Mouse (Mus musculus) forebrain, embryonic 14.5 days (tissue): Measurements from ENCODE around the gene Mtch1. TPM values are rescaled to one million over a fixed set of nuclear protein-coding genes. Genes with fewer than 3 reads are reported as not detected.
"Not testable (repeated sequence)": the region's sequence is repeated elsewhere in the genome, so short reads cannot be mapped to it uniquely, and the experiment has no call there.

Experiments used
- ATAC-seq: fragments of 200-750 bp; cut with Nextera tagmentation; 2 replicates; pipeline ENCODE4 v1.8.0; 2017; ENCODE audit warnings: mild to moderate bottlenecking, moderate library complexity
- DNase-seq: peaks from one replicate; pipeline ENCODE4 v3.0.0-alpha.2; 2015; ENCODE audit warnings: low spot score
- H3K27ac ChIP-seq: fragments of 300-500 bp; sonication (generic); 2 replicates; pipeline ENCODE4 v1.5.1; 2014; ENCODE audit warnings: low read depth, mild to moderate bottlenecking, control low read depth, low read length, moderate library complexity
- H3K27me3 ChIP-seq: fragments of 300-500 bp; sonication (generic); replicated peaks from 2 replicates; pipeline ENCODE4 v1.6.1; 2014; ENCODE audit warnings: low read length, control low read depth, mixed read lengths; ENCODE audit not compliant: control insufficient read depth, insufficient read depth
- H3K36me3 ChIP-seq: fragments of 300-500 bp; sonication (generic); 2 replicates; pipeline ENCODE4 v1.6.1; 2014; ENCODE audit warnings: low read length, control low read depth; ENCODE audit not compliant: control insufficient read depth, insufficient read depth
- H3K4me1 ChIP-seq: fragments of 300-500 bp; sonication (generic); 2 replicates; pipeline ENCODE4 v1.6.1; 2014; ENCODE audit warnings: antibody characterized with exemption, low read length, control low read depth; ENCODE audit not compliant: control insufficient read depth, insufficient read depth
- H3K4me2 ChIP-seq: fragments of 300-500 bp; sonication (generic); 2 replicates; pipeline ENCODE4 v1.6.1; 2014; ENCODE audit warnings: mild to moderate bottlenecking, control low read depth, low read length
- H3K4me3 ChIP-seq: fragments of 300-500 bp; sonication (generic); 2 replicates; pipeline ENCODE4 v1.5.1; 2014; ENCODE audit warnings: low read depth, low read length, control low read depth
- H3K9ac ChIP-seq: fragments of 300-500 bp; sonication (generic); 2 replicates; pipeline ENCODE4 v1.6.1; 2014; ENCODE audit warnings: mild to moderate bottlenecking, low read length, control low read depth, moderate library complexity
- H3K9me3 ChIP-seq: fragments of 300-500 bp; sonication (generic); replicated peaks from 2 replicates; pipeline ENCODE4 v1.6.1; 2016; ENCODE audit warnings: low read length, control low read depth, mixed read lengths; ENCODE audit not compliant: control insufficient read depth
- WGBS: fragments of 180-500 bp; shearing (Covaris S2); extraction: QIAGEN DNeasy Blood & Tissue Kit; methylation state at CpG from one replicate; pipeline ENCODE4 v1.1.7; 2014; 5-methylcytosine and 5-hydroxymethylcytosine counted together
- polyA plus RNA-seq: library from polyadenylated mRNA; unstranded; fragments of >200 nt; fragmentation: Nextera tagmentation; extraction: Ambion mirVana; gene quantifications from 2 replicates; pipeline ENCODE4 v1.2.1, GENCODE M21; 2014

Gene Mtch1
- polyA plus RNA-seq, result 418 and 521 TPM in 2 replicates

DNA sequence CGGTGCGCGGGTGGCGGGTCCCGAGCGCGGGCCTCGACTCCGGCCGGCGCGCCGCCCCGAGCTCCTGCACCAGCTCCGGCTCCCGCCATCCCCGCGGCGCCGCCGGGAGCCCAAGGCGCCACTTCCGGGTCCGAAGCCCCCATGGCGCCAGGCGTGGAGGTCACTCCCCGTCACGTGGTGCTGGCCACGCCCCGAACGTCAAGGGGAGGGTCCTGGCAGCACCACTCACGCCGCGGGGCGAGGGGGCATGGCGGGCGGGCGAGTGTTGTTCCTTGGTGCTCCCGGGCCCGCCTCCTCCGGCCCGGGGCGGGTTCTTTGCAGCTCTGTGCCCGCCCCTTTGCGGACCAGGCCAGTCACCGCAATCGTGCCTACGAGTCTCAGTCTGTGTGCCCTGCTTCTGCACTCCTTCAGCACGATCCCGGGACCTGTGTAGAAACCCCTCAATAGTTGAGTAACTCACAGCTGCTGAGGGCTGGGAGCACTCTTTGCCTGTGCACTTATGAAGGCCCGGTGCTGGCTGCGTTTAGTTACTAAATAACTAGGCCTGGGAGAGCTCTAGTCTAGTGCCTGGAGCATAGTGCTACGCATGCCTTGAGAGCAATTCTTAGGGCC lies at the start of gene Mtch1:
TSS of gene Mtch1 (minus strand) at position 290 of the 612 bp plus-strand sequence.
- DNase-seq (peak; percentile 97), ATAC-seq (peak; percentile 90)
- peak within 1 kb of the TSS; percentile 93 for H3K27ac ChIP-seq
- H3K9ac ChIP-seq, result peak within 1 kb of the TSS; percentile 89
- H3K27me3 ChIP-seq, result no peaks in the 10 kb centered on the region
- H3K9me3 ChIP-seq, result no peaks in the 10 kb centered on the region
- peak within 1 kb of the TSS; percentile 67 for H3K4me2 ChIP-seq
- H3K36me3 ChIP-seq, result peaks cover 14% of the 10 kb centered on the region
- H3K4me1 ChIP-seq, result peaks cover 14% of the 10 kb centered on the region
- peak within 1 kb of the TSS; percentile 95 for H3K4me3 ChIP-seq
- under 1% methylated on average over 41 of the region's 53 CpGs for WGBS

- 16% methylated on average over 6 of the region's 6 CpGs for WGBS
Observed at GRCm38 (mm10) chr17:29396821-29397242, 49.1 kb upstream of the Mtch1 start.

GRCm38 (mm10) chr17:29396056-29396799 lies 48.5 kb upstream of the Mtch1 start:
- Histone ChIP-seq H3K27me3 (no peaks in the 10 kb centered on the region; the same call in 1 of the 2 replicates), H3K36me3 (no peaks in the 10 kb centered on the region), H3K4me2 (no peak overlapping the region), H3K4me1 (peaks cover 10% of the 10 kb centered on the region), H3K9ac (no peak overlapping the region), H3K4me3 (no peak overlapping the region), H3K27ac (no peak overlapping the region), H3K9me3 (no peaks in the 10 kb centered on the region)
- DNase-seq (no peak), ATAC-seq (no peak)
- WGBS, result 62% methylated on average over 6 of the region's 6 CpGs

More at GRCm38 (mm10) chr17:29396821-29397242, 49.1 kb upstream of the Mtch1 start:
- Histone ChIP-seq H3K9me3 (no peaks in the 10 kb centered on the region), H3K4me2 (no peak overlapping the region), H3K4me1 (peaks cover 10% of the 10 kb centered on the region), H3K36me3 (no peaks in the 10 kb centered on the region), H3K27ac (no peak overlapping the region), H3K4me3 (no peak overlapping the region), H3K9ac (no peak overlapping the region), H3K27me3 (no peaks in the 10 kb centered on the region; the same call in 1 of the 2 replicates)
- ATAC-seq, result peak; percentile 63
- DNase-seq, result peak; percentile 94

- Histone ChIP-seq H3K9me3 (no peaks in the 10 kb centered on the region), H3K9ac (no peak overlapping the region), H3K36me3 (no peaks in the 10 kb centered on the region), H3K27me3 (no peaks in the 10 kb centered on the region; the same call in 1 of the 2 replicates), H3K27ac (no peak overlapping the region), H3K4me3 (no peak overlapping the region), H3K4me1 (peaks cover 10% of the 10 kb centered on the region), H3K4me2 (no peak overlapping the region)
- DNase-seq, result no peak
- 65% methylated on average over 7 of the region's 7 CpGs for WGBS
- ATAC-seq, result no peak
Observed at GRCm38 (mm10) chr17:29395381-29395780, 47.6 kb upstream of the Mtch1 start.

GRCm38 (mm10) chr17:29394761-29395160 lies 47.0 kb upstream of the Mtch1 start:
- H3K4me2 ChIP-seq, H3K36me3 ChIP-seq, DNase-seq, H3K27ac ChIP-seq, H3K9me3 ChIP-seq, H3K4me3 ChIP-seq, ATAC-seq, H3K27me3 ChIP-seq, H3K9ac ChIP-seq: not testable (repeated sequence)
- peaks cover 10% of the 10 kb centered on the region for H3K4me1 ChIP-seq
- 85% methylated on average over 2 of the region's 2 CpGs for WGBS

GRCm38 (mm10) chr17:29394106-29394760 lies 46.5 kb upstream of the Mtch1 start:
- Histone ChIP-seq H3K27me3 (no peaks in the 10 kb centered on the region; the same call in 1 of the 2 replicates), H3K4me2 (no peak overlapping the region), H3K9me3 (no peaks in the 10 kb centered on the region), H3K4me3 (no peak overlapping the region), H3K36me3 (no peaks in the 10 kb centered on the region), H3K27ac (no peak overlapping the region), H3K4me1 (peaks cover 10% of the 10 kb centered on the region), H3K9ac (no peak overlapping the region)
- DNase-seq (no peak), ATAC-seq (no peak)
- WGBS, result 73% methylated on average over 9 of the region's 9 CpGs

GRCm38 (mm10) chr17:29393335-29394089 lies 45.8 kb upstream of the Mtch1 start:
- no peaks in the 10 kb centered on the region for H3K9me3 ChIP-seq
- H3K36me3 ChIP-seq, result no peaks in the 10 kb centered on the region
- H3K4me2 ChIP-seq, result no peak overlapping the region
- no peaks in the 10 kb centered on the region; the same call in 1 of the 2 replicates for H3K27me3 ChIP-seq
- no peak overlapping the region for H3K9ac ChIP-seq
- DNase-seq (no peak), ATAC-seq (no peak)
- H3K27ac ChIP-seq, result no peak overlapping the region
- WGBS, result 70% methylated on average over 14 of the region's 14 CpGs
- H3K4me3 ChIP-seq, result no peak overlapping the region
- peaks cover 8% of the 10 kb centered on the region for H3K4me1 ChIP-seq

GRCm38 (mm10) chr17:29391280-29391679 lies 43.5 kb upstream of the Mtch1 start:
- no peaks in the 10 kb centered on the region for H3K36me3 ChIP-seq
- H3K4me2 ChIP-seq, result no peak overlapping the region
- H3K27ac ChIP-seq, result no peak overlapping the region
- DNase-seq, result no peak
- H3K4me1 ChIP-seq, result no peaks in the 10 kb centered on the region
- H3K9ac ChIP-seq, result no peak overlapping the region
- no peak for ATAC-seq
- H3K9me3 ChIP-seq, result no peaks in the 10 kb centered on the region
- WGBS, result 83% methylated on average over 8 of the region's 8 CpGs
- no peak overlapping the region for H3K4me3 ChIP-seq
- no peaks in the 10 kb centered on the region for H3K27me3 ChIP-seq
